Mouse (Mus musculus) MEL (cell line): ENCODE data around the gene Susd6.

Experiments used
- CHD1 ChIP-seq: IDR thresholded peaks from 2 replicates; pipeline ENCODE4 v1.6.1; 2012; ENCODE audit warnings: low read depth, mild to moderate bottlenecking, inconsistent platforms, low read length, improper control_type of control experiment
- CTCF ChIP-seq, 3 experiments: IDR thresholded peaks in 2 of 3; conservative IDR thresholded peaks in 1 of 3; 2 replicates each; pipeline ENCODE4 v1.5.1; 2011 to 2012; ENCODE audit warnings: low read length in 3 of 3, low read depth in 2 of 3, mild to moderate bottlenecking in 2 of 3, improper control_type of control experiment in 1 of 3, inconsistent platforms in 1 of 3, mixed read lengths in 1 of 3, moderate library complexity in 1 of 3; ENCODE audit not compliant: control insufficient read depth in 1 of 3, insufficient read depth in 1 of 3, poor library complexity in 1 of 3, severe bottlenecking in 1 of 3
- EP300 ChIP-seq, 2 experiments: IDR thresholded peaks; 2 replicates each; pipeline ENCODE4 v1.6.1; 2011; ENCODE audit warnings: improper control_type of control experiment in 2 of 2, low read length in 2 of 2, low read depth in 1 of 2, mild to moderate bottlenecking in 1 of 2
- GATA1 ChIP-seq: IDR thresholded peaks from 2 replicates; pipeline ENCODE4 v1.6.1; 2011; ENCODE audit warnings: low read depth, low read length, improper control_type of control experiment
- HCFC1 ChIP-seq: IDR thresholded peaks from 2 replicates; pipeline ENCODE4 v1.6.1; 2012; ENCODE audit warnings: low read depth, mild to moderate bottlenecking, inconsistent platforms, low read length, improper control_type of control experiment, moderate library complexity
- KAT2A ChIP-seq: conservative IDR thresholded peaks from 2 replicates; pipeline ENCODE4 v1.6.1; 2012; ENCODE audit warnings: low read depth, low read length, improper control_type of control experiment, inconsistent platforms
- MAZ ChIP-seq: IDR thresholded peaks from 2 replicates; pipeline ENCODE4 v1.6.1; 2012; ENCODE audit warnings: low read depth, mild to moderate bottlenecking, inconsistent platforms, low read length, improper control_type of control experiment
- MXI1 ChIP-seq: IDR thresholded peaks from 2 replicates; pipeline ENCODE4 v1.6.1; 2011; ENCODE audit warnings: mild to moderate bottlenecking, low read depth, low read length, improper control_type of control experiment
- MYB ChIP-seq: IDR thresholded peaks from 2 replicates; pipeline ENCODE4 v1.6.1; 2011; ENCODE audit warnings: mild to moderate bottlenecking, low read depth, low read length, improper control_type of control experiment
- POLR2A ChIP-seq, 2 experiments: IDR thresholded peaks; 2 replicates each; pipeline ENCODE4 v1.6.1; 2011 to 2012; ENCODE audit warnings: low read length in 2 of 2, mild to moderate bottlenecking in 2 of 2, control low read depth in 1 of 2, improper control_type of control experiment in 1 of 2, low read depth in 1 of 2, moderate library complexity in 1 of 2; ENCODE audit not compliant: control insufficient read depth in 1 of 2, insufficient read depth in 1 of 2, poor library complexity in 1 of 2
- POLR2AphosphoS2 ChIP-seq: IDR thresholded peaks from 2 replicates; pipeline ENCODE4 v1.6.1; 2011; ENCODE audit warnings: low read length, improper control_type of control experiment
- UBTF ChIP-seq: IDR thresholded peaks from 2 replicates; pipeline ENCODE4 v1.6.1; 2012; ENCODE audit warnings: low read depth, mild to moderate bottlenecking, inconsistent platforms, low read length, improper control_type of control experiment, moderate library complexity, borderline replicate concordance; ENCODE audit not compliant: insufficient read depth
- USF1 ChIP-seq: IDR thresholded peaks from 2 replicates; pipeline ENCODE4 v1.6.1; 2014; ENCODE audit warnings: low read depth, mild to moderate bottlenecking, inconsistent platforms, low read length, improper control_type of control experiment, moderate library complexity
- ZNF384 ChIP-seq: IDR thresholded peaks from 2 replicates; pipeline ENCODE4 v1.6.1; 2012; ENCODE audit warnings: low read depth, mild to moderate bottlenecking, inconsistent platforms, low read length, improper control_type of control experiment

- TF ChIP-seq UBTF (no peak), MAZ (no peak), EP300 (IDR thresholded peaks at IDR 0.05; ENCODE audit: low read depth in 1 of 2, low read length in 2 of 2) (peak; percentile 76 to 89), POLR2A (IDR thresholded peaks at IDR 0.05; ENCODE audit: control insufficient read depth in 1 of 2, insufficient read depth in 1 of 2, low read depth in 1 of 2, low read length in 2 of 2, poor library complexity in 1 of 2) (no peak), MYB (peak; percentile 88), GATA1 (peak; percentile 49; the same call in 1 of the 2 replicates), KAT2A (no peak), CTCF (IDR thresholded peaks at IDR 0.05 in 2 of 3, conservative IDR thresholded peaks at IDR 0.05 in 1 of 3; ENCODE audit: control insufficient read depth in 1 of 3, insufficient read depth in 1 of 3, low read depth in 2 of 3, low read length in 3 of 3, poor library complexity in 1 of 3, severe bottlenecking in 1 of 3) (no peak), USF1 (no peak), CHD1 (no peak), ZNF384 (no peak), POLR2AphosphoS2 (no peak), HCFC1 (peak; percentile 53; the same call in 1 of the 2 replicates), MXI1 (peak; percentile 64; the same call in 1 of the 2 replicates)
Observed at GRCm38 (mm10) chr12:80815298-80815697, 25.0 kb downstream of the Susd6 start.
